Mouse (Mus musculus): ENCODE data around the gene Fkbp9.

- TF ChIP-seq CTCF (IDR thresholded peaks at IDR 0.05; ENCODE audit: extremely low read depth, insufficient read depth, low read length) = no peak
- no peak for TF ChIP-seq POLR2A (IDR thresholded peaks at IDR 0.05; ENCODE audit: extremely low read depth, insufficient read depth, low read length)
Observed at GRCm38 (mm10) chr6:56832407-56832796, 543 bp downstream of the Fkbp9 start.
